Comparison of ENCODE assay signal across 8 mouse cellular contexts in the genomic region with DNA sequence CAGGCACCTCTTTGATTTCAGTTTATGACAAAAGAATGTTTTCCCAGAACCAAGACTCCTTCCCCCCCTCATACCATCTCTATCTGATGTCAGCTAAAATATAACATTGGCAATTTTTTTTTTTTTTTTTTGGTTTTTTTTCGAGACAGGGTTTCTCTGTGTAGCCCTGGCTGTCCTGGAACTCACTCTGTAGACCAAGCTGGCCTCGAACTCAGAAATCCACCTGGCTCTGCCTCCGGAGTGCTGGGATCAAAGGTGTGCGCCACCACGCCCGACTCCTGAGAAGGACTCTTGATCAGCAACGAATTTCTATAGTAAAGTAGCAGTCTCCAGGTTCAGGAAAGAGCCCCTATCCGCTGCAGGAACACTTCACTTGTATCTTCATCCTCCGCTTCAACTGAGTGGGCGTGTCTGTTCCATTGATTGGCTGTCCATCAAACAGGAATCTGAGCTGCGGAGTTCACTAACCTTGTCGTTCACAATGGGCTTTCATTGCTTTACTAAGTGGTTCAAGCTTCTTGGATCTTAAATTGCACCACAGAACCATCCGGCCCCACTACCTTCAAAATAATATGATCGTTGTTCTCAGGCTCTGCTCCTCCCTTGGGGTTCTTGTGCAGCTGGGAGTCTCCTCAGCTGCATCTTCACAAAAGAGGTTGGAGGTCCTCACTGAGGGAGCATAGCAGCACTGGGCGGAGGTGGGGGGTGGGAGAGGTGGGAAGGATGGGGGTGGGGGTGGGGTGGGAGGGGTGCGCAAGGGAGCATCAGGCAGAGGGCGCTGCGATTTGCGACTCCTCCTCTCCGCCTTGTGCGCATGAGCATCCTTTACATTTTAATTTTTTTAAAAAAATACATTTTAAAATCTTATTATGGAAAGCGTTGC. TPM values are rescaled to one million over a fixed set of nuclear protein-coding genes. Genes with fewer than 3 reads are reported as not detected.
DNase-seq lines count a peak whose midpoint lies in the region; ATAC-seq and TF ChIP-seq lines count a peak whose summit lies in the region.

No protein-coding gene starts in this region.

- H3K4me2 ChIP-seq in forebrain, embryonic 13.5 days = peak overlapping the region; percentile 56
- peak overlapping the region; percentile 64 for H3K4me2 ChIP-seq in limb, embryonic 12.5 days

- TF ChIP-seq CTCF in E14TG2a.4 (conservative IDR thresholded peaks at IDR 0.05; ENCODE audit: low read length) = no peak

- H3K9ac ChIP-seq in forebrain, embryonic 13.5 days = peak overlapping the region; percentile 56
- H3K9ac ChIP-seq in limb, embryonic 12.5 days (replicated peaks) = peak overlapping the region; percentile 34; the same call in 1 of the 2 replicates

- peaks cover 8% of the 10 kb centered on the region for H3K27me3 ChIP-seq in E14TG2a.4 (ENCODE audit: insufficient read depth, low read length)
- no peaks in the 10 kb centered on the region for H3K27me3 ChIP-seq in forebrain, embryonic 13.5 days
- no peaks in the 10 kb centered on the region for H3K27me3 ChIP-seq in limb, embryonic 12.5 days

- H3K4me3 ChIP-seq in E14TG2a.4 (replicated peaks; ENCODE audit: low read length) = peak overlapping the region; percentile 51
- H3K4me3 ChIP-seq in forebrain, embryonic 13.5 days = peak overlapping the region; percentile 34
- peak overlapping the region; percentile 32 for H3K4me3 ChIP-seq in limb, embryonic 12.5 days (replicated peaks)

- peak; percentile 80 for DNase-seq in heart, adult 11 months
- no peak for DNase-seq in heart, adult 18-20 months
- DNase-seq in right cerebral cortex, postnatal 4 days = peak; percentile 42
- no peak for DNase-seq in spleen, postnatal 10 days (ENCODE audit: low spot score in 2 of 2)

- H3K9me3 ChIP-seq in E14TG2a.4 (ENCODE audit: low read length) = no peaks in the 10 kb centered on the region
- no peaks in the 10 kb centered on the region for H3K9me3 ChIP-seq in forebrain, embryonic 13.5 days (replicated peaks)
- H3K9me3 ChIP-seq in limb, embryonic 12.5 days = no peaks in the 10 kb centered on the region

- no peaks in the 10 kb centered on the region for H3K36me3 ChIP-seq in E14TG2a.4 (ENCODE audit: insufficient read depth, low read length)
- H3K36me3 ChIP-seq in forebrain, embryonic 13.5 days (ENCODE audit: poor library complexity, severe bottlenecking) = no peaks in the 10 kb centered on the region
- no peaks in the 10 kb centered on the region for H3K36me3 ChIP-seq in limb, embryonic 12.5 days

- ATAC-seq in forebrain, embryonic 13.5 days = peak; percentile 91
- ATAC-seq in limb, embryonic 12.5 days (ENCODE audit: insufficient number of reproducible peaks, insufficient read depth, low FRiP score, low TSS enrichment, low read depth) = peak; percentile 80
- ATAC-seq in megakaryocyte, adult 5-6 weeks (ENCODE audit: poor library complexity, severe bottlenecking) = no peak

- H3K4me1 ChIP-seq in E14TG2a.4 (replicated peaks; ENCODE audit: low read depth, low read length) = peaks cover 23% of the 10 kb centered on the region
- peaks cover 9% of the 10 kb centered on the region for H3K4me1 ChIP-seq in forebrain, embryonic 13.5 days
- H3K4me1 ChIP-seq in limb, embryonic 12.5 days (replicated peaks) = peaks cover 8% of the 10 kb centered on the region; the same call in 1 of the 2 replicates

- 5% methylated on average over 22 of the region's 22 CpGs for WGBS in forebrain, embryonic 13.5 days
- 11% methylated on average over 22 of the region's 22 CpGs for WGBS in limb, embryonic 12.5 days

- peak overlapping the region; percentile 69 for H3K27ac ChIP-seq in forebrain, embryonic 13.5 days
- H3K27ac ChIP-seq in limb, embryonic 12.5 days = no peak overlapping the region

RNA-seq across cellular contexts. Expression of a gene that starts 14.1 kb away (rescaled TPM):
- 10 to 100 TPM; 17.5 to 21.6 TPM for total RNA-seq in heart, adult 18-20 months (2021)
- polyA plus RNA-seq in forebrain, embryonic 13.5 days (2015; fragmentation: Nextera tagmentation; extraction: Ambion mirVana) = 345 and 371 TPM in 2 replicates
- polyA plus RNA-seq in limb, embryonic 12.5 days (2016; fragmentation: Nextera tagmentation; extraction: Ambion mirVana) = 292 and 306 TPM in 2 replicates
- 94.4 and 96.0 TPM in 2 replicates for total RNA-seq in megakaryocyte, adult 5-6 weeks (2015)
- 109 and 111 TPM in 2 replicates for total RNA-seq in megakaryocyte, adult 5-6 weeks (2017)

RNA-seq across cellular contexts. Expression of a gene that starts 24.9 kb away (rescaled TPM):
- total RNA-seq in heart, adult 18-20 months (2021) = 1 to 10 TPM in 1 of 2 experiments, under 1 TPM in 1; 0.52 to 1.2 TPM
- 5.5 and 5.7 TPM in 2 replicates for polyA plus RNA-seq in forebrain, embryonic 13.5 days (2015; fragmentation: Nextera tagmentation; extraction: Ambion mirVana)
- 5.4 and 6.4 TPM in 2 replicates for polyA plus RNA-seq in limb, embryonic 12.5 days (2016; fragmentation: Nextera tagmentation; extraction: Ambion mirVana)
- total RNA-seq in megakaryocyte, adult 5-6 weeks (2015) = 2.8 and 4.9 TPM in 2 replicates
- 4.8 and 7.1 TPM in 2 replicates for total RNA-seq in megakaryocyte, adult 5-6 weeks (2017)

Comparison
In these comparisons a context has a peak if more than half of its experiments do, and no peak if none do; other contexts are left out.
1. DNase-seq: peak in heart, adult 11 months (single experiment) and right cerebral cortex, postnatal 4 days (single experiment); none in heart, adult 18-20 months (0 of 2) and spleen, postnatal 10 days (0 of 2).
2. RNA of a gene that starts 14.1 kb away (total RNA-seq): 94.4 to 111 TPM in megakaryocyte, adult 5-6 weeks; 17.5 to 21.6 TPM in heart, adult 18-20 months; every median in the first group is over 4 times any median in the second.
3. Peak in every context shown above with its lines, with median percentiles within 50 percentile points of each other: H3K4me3 ChIP-seq.